Mouse (Mus musculus): ENCODE measurements around the gene Ctss. TPM values are rescaled to one million over a fixed set of nuclear protein-coding genes. Genes with fewer than 3 reads are reported as not detected.

Gene Ctss
- polyA plus RNA-seq, 1 experiment from 2014 or later = 6.5 TPM

Other genes with a start within 250 kb of the Ctss start
- gene Mindy1, start 245.4 kb upstream of the Ctss start, polyA plus RNA-seq (2016; fragmentation: Nextera tagmentation; extraction: Ambion mirVana) = 37.4 and 39.8 TPM in 2 replicates
- 30.0 and 30.9 TPM in 2 replicates for gene Prune1, start 244.7 kb upstream of the Ctss start, polyA plus RNA-seq (2016; fragmentation: Nextera tagmentation; extraction: Ambion mirVana)
- 1.1 and 1.4 TPM in 2 replicates for gene Anxa9, start 219.6 kb upstream of the Ctss start, polyA plus RNA-seq (2016; fragmentation: Nextera tagmentation; extraction: Ambion mirVana)
- gene Cers2, start 212.0 kb upstream of the Ctss start, polyA plus RNA-seq (2016; fragmentation: Nextera tagmentation; extraction: Ambion mirVana) = 109 and 111 TPM in 2 replicates
- 66.2 and 70.2 TPM in 2 replicates for gene Setdb1, start 169.6 kb upstream of the Ctss start, polyA plus RNA-seq (2016; fragmentation: Nextera tagmentation; extraction: Ambion mirVana)
- gene 4930558C23Rik, start 123.9 kb upstream of the Ctss start, polyA plus RNA-seq (2016; fragmentation: Nextera tagmentation; extraction: Ambion mirVana) = not detected in 2 replicates
- 31.2 and 32.6 TPM in 2 replicates for gene Arnt, start 92.4 kb upstream of the Ctss start, polyA plus RNA-seq (2016; fragmentation: Nextera tagmentation; extraction: Ambion mirVana)
- 6.0 and 8.1 TPM in 2 replicates for gene Ctsk, start 27.5 kb upstream of the Ctss start, polyA plus RNA-seq (2016; fragmentation: Nextera tagmentation; extraction: Ambion mirVana)
- gene Hormad1, start 32.9 kb downstream of the Ctss start, polyA plus RNA-seq (2016; fragmentation: Nextera tagmentation; extraction: Ambion mirVana) = not detected in 2 replicates
- 33.8 and 36.4 TPM in 2 replicates for gene Golph3l, start 62.1 kb downstream of the Ctss start, polyA plus RNA-seq (2016; fragmentation: Nextera tagmentation; extraction: Ambion mirVana)
- 102 and 104 TPM in 2 replicates for gene Ensa, start 98.2 kb downstream of the Ctss start, polyA plus RNA-seq (2016; fragmentation: Nextera tagmentation; extraction: Ambion mirVana)
- gene Mcl1, start 132.0 kb downstream of the Ctss start, polyA plus RNA-seq (2016; fragmentation: Nextera tagmentation; extraction: Ambion mirVana) = 69.3 and 74.0 TPM in 2 replicates
- 0.65 and 1.1 TPM in 2 replicates for gene Adamtsl4, start 161.1 kb downstream of the Ctss start, polyA plus RNA-seq (2016; fragmentation: Nextera tagmentation; extraction: Ambion mirVana)
- 13.2 and 14.5 TPM in 2 replicates for gene Ecm1, start 212.8 kb downstream of the Ctss start, polyA plus RNA-seq (2016; fragmentation: Nextera tagmentation; extraction: Ambion mirVana)
- 50.1 and 53.3 TPM in 2 replicates for gene Tars2, start 233.4 kb downstream of the Ctss start, polyA plus RNA-seq (2016; fragmentation: Nextera tagmentation; extraction: Ambion mirVana)

Measured in forebrain, embryonic 12.5 days (tissue).